Mouse (Mus musculus) heart, embryonic 15.5 days (tissue): ENCODE results near the gene Efcab14. TPM values are rescaled to one million over a fixed set of nuclear protein-coding genes. Genes with fewer than 3 reads are reported as not detected.
A peak's percentile ranks its signal among the peaks of the same experiment; 100 is the strongest.

Source experiments
- ATAC-seq: fragments of 200-750 bp; cut with Nextera tagmentation; replicated peaks from 2 replicates; pipeline ENCODE4 v1.8.0; 2017; ENCODE audit warnings: low read depth, moderate TSS enrichment; ENCODE audit not compliant: insufficient number of reproducible peaks, insufficient read depth, low FRiP score
- H3K27ac ChIP-seq: fragments of 300-500 bp; sonication (generic); 2 replicates; pipeline ENCODE4 v1.5.1; 2015; ENCODE audit warnings: mild to moderate bottlenecking, inconsistent platforms
- H3K27me3 ChIP-seq: fragments of 300-500 bp; sonication (generic); 2 replicates; pipeline ENCODE4 v1.6.1; 2015; ENCODE audit warnings: inconsistent platforms
- H3K36me3 ChIP-seq: fragments of 300-500 bp; sonication (generic); 2 replicates; pipeline ENCODE4 v1.6.1; 2015; ENCODE audit warnings: mild to moderate bottlenecking, inconsistent platforms
- H3K4me1 ChIP-seq: fragments of 300-500 bp; sonication (generic); replicated peaks from 2 replicates; pipeline ENCODE4 v1.6.1; 2015; ENCODE audit warnings: inconsistent platforms
- H3K4me2 ChIP-seq: fragments of 300-500 bp; sonication (generic); 2 replicates; pipeline ENCODE4 v1.6.1; 2015; ENCODE audit warnings: inconsistent platforms, mild to moderate bottlenecking, moderate library complexity
- H3K4me3 ChIP-seq: fragments of 300-500 bp; sonication (generic); 2 replicates; pipeline ENCODE4 v1.5.1; 2015; ENCODE audit warnings: mild to moderate bottlenecking, inconsistent platforms
- H3K9ac ChIP-seq: fragments of 300-500 bp; sonication (generic); 2 replicates; pipeline ENCODE4 v1.6.1; 2015; ENCODE audit warnings: mild to moderate bottlenecking, inconsistent platforms
- H3K9me3 ChIP-seq: fragments of 300-500 bp; sonication (generic); replicated peaks from 2 replicates; pipeline ENCODE4 v1.6.1; 2016; ENCODE audit warnings: inconsistent platforms
- WGBS: fragments of 180-500 bp; shearing (Covaris S2); methylation state at CpG from one replicate; pipeline ENCODE4 v1.1.7; 2015; ENCODE audit warnings: mixed read lengths; 5-methylcytosine and 5-hydroxymethylcytosine counted together
- polyA plus RNA-seq: library from polyadenylated mRNA; unstranded; fragments of >200 nt; fragmentation: Nextera tagmentation; extraction: Ambion mirVana; gene quantifications from 2 replicates; pipeline ENCODE4 v1.2.1, GENCODE M21; 2015

The Efcab14 gene
- 21.2 and 27.3 TPM in 2 replicates for polyA plus RNA-seq

DNA sequence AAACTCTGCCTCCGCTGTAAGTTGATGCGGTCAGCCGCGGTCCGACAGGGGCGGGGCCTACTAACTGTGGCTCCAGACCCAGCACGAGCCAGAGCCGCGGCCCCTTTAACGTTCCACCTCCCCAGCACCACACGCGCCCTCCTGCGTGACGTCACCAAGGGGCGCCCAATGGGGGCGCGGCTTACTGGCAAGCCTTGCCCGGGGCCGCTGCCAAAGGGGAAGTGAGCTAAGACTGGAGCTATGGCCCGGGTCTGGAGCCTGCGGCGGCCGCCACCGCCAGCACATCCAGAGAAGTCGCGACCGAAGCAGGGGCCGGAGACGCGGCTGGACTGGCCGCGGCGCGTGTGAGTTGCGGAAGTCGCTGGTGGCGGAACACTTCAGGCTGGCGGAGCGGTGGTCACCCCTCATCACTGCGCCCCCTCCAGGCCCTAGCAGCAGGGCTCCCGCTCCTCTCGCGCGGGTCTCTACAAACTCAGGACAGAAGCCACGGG lies at the start of gene Efcab14:
Gene Efcab14, plus strand, starts transcription at position 194 of the 491 bp plus-strand sequence.
- Histone ChIP-seq H3K4me1 (peaks cover 18% of the 10 kb centered on the region), H3K9me3 (no peaks in the 10 kb centered on the region), H3K27me3 (no peaks in the 10 kb centered on the region; the same call in none of the 2 replicates), H3K4me2 (peak within 1 kb of the TSS; percentile 73), H3K4me3 (peak within 1 kb of the TSS; percentile 91), H3K27ac (peak within 1 kb of the TSS; percentile 94), H3K36me3 (peaks cover 9% of the 10 kb centered on the region; the same call in 1 of the 2 replicates), H3K9ac (peak within 1 kb of the TSS; percentile 87)
- ATAC-seq = peak; percentile 100
- under 1% methylated on average over 45 of the region's 45 CpGs for WGBS

DNA sequence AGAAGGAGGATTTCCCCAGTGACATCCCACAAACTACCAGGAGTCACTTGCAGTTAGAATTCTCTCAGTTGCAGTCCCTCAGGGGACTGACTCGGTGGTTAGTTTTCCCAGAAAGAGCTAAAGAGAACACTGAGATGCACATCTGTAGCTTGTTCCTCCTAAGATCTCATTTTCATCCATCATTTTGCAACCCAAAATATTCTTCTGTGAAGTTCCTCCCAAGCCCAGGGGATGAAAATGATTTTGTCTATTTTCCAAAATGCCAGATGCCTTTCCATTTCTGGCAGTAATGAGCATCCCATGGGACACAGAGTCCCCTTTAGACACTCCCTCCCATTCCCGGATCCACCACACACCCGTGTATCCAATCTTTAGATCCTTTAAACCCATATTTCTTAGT lies 36.1 kb upstream of the Efcab14 start:
- Histone ChIP-seq H3K9me3 (no peaks in the 10 kb centered on the region), H3K4me3 (no peak overlapping the region), H3K4me2 (no peak overlapping the region), H3K36me3 (no peaks in the 10 kb centered on the region), H3K27me3 (no peaks in the 10 kb centered on the region), H3K9ac (no peak overlapping the region), H3K4me1 (no peaks in the 10 kb centered on the region), H3K27ac (no peak overlapping the region)
- WGBS = 59% methylated on average over 3 of the region's 3 CpGs
- no peak for ATAC-seq

DNA sequence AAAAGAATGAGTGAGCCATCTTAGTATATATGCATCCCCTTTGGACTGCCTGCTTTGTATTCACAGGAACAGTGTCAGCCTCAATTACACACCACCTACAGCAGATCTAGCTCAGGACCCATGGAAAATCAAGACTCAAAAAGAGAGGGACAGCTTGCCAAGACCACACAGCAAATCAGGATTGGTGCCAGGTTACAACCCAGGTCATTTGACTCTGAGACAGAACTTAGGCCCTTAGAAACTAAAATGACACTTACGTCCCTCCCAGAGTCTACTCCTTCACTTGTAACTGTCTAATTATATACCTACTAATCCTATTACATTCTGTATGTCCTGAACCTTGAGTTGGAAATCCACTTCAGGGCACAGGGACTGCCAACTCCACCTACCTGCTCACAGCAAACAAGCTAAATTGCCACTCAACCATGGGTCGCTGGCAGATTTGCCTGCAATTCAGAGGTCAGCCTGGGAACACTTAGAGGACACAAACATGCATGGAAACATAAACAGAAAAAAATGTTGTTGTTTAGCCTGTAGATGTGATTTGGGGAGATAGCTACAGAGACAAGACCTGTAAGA lies 33.5 kb upstream of the Efcab14 start:
- WGBS = 75% methylated on average over 2 of the region's 2 CpGs
- H3K4me2 ChIP-seq = no peak overlapping the region
- no peaks in the 10 kb centered on the region for H3K4me1 ChIP-seq
- ATAC-seq = no peak
- H3K4me3 ChIP-seq = no peak overlapping the region
- no peaks in the 10 kb centered on the region for H3K9me3 ChIP-seq
- no peaks in the 10 kb centered on the region for H3K36me3 ChIP-seq
- no peak overlapping the region for H3K27ac ChIP-seq
- no peak overlapping the region for H3K9ac ChIP-seq
- H3K27me3 ChIP-seq = no peaks in the 10 kb centered on the region

DNA sequence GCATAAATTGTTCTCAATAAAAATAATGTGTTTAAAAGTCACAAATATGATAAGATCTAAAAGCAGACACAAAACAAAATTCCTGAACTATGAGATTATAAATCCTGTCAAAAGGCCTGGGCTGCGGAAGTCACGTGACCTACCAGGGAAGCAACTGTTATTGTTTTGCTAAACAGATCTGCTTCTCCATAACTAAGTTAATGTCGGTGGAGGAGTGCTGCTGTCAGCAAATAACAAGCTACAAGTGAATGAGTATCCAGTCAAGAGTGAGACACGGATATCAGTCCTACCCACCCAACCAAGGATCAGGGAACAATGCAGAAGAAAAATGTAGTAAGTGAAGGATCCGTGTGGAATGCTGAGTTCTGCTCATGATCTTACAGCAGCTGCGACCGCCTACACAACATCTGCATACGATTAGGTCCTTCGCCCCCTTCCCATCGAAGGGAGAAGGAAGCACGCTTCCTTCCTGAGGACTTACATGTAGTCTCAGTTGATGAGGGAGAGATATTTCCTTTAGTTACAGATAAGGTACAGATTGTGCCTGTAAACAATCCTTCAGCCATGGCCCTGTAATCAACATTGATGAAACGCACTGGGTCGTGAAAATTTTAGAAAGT lies 28.5 kb upstream of the Efcab14 start:
- Histone ChIP-seq H3K27me3 (no peaks in the 10 kb centered on the region), H3K9me3 (no peaks in the 10 kb centered on the region), H3K4me3 (no peak overlapping the region), H3K9ac (no peak overlapping the region), H3K4me1 (0 out of 2 replicates have a peak, but pooled peaks cover 2% of the 10 kb centered on the region), H3K4me2 (no peak overlapping the region), H3K27ac (peak overlapping the region; percentile 43), H3K36me3 (no peaks in the 10 kb centered on the region)
- 44% methylated on average over 13 of the region's 13 CpGs for WGBS
- ATAC-seq = no peak

DNA sequence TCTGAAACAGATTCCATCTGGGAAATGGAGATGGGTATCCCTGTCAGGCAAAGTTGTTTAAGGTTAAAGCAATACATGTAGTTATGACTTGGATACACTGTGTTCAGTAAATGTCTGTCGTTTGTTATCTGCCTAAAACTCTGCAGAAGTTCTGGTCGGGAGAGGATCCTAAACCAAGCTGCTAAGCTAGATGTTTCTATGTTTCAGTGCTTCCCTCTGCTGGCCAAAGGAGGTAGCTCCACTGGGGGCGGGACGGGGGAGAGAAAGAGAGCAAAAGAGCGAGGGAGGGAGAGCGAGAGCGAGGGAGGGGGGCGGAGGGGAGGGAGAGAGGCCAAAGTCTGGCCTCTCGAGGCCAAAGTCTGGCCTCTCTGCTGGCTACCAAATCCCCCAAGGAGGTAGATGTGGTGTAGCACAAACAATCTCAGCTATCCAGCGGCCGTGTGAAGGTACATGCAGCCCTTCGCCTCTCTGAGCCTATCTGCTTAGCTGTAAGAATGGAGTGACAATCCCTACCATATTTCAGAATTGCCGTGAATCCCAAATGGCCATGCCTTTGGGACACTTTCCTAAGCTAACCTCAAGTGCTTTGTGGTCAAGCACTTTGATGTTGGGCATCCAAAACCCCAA lies 27.6 kb upstream of the Efcab14 start:
- H3K27me3 ChIP-seq = no peaks in the 10 kb centered on the region
- H3K27ac ChIP-seq = peak overlapping the region; percentile 43
- no peak overlapping the region for H3K4me3 ChIP-seq
- ATAC-seq = no peak
- no peaks in the 10 kb centered on the region for H3K36me3 ChIP-seq
- WGBS = 9% methylated on average over 13 of the region's 13 CpGs
- H3K9me3 ChIP-seq = no peaks in the 10 kb centered on the region
- peak overlapping the region; percentile 50 for H3K4me2 ChIP-seq
- H3K4me1 ChIP-seq = 0 out of 2 replicates have a peak, but pooled peaks cover 2% of the 10 kb centered on the region
- no peak overlapping the region for H3K9ac ChIP-seq

DNA sequence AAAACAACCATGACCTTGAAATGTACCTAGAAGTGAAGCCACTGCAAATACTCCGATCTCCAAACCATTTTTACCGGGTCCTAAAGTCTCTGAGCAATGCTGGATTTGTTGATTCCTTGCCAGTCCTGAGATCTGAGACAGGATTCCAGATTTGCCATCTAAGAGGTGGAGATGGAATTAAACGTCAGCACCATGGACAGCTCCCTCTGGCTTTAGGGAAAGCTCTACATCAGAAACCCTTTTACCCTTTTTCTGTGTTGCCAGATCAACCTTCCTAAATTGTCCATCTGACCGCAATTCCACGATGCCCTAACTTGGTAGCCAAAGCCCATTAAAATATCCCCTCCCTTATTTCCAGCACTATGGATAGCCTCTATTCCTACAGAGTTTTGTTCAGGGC lies 8.8 kb upstream of the Efcab14 start:
- H3K9me3 ChIP-seq = no peaks in the 10 kb centered on the region
- H3K9ac ChIP-seq = no peak overlapping the region
- no peaks in the 10 kb centered on the region for H3K4me1 ChIP-seq
- no peak overlapping the region for H3K4me3 ChIP-seq
- H3K27me3 ChIP-seq = no peaks in the 10 kb centered on the region; the same call in 1 of the 2 replicates
- 9% methylated on average over 5 of the region's 5 CpGs for WGBS
- no peak overlapping the region for H3K4me2 ChIP-seq
- ATAC-seq = no peak
- H3K27ac ChIP-seq = no peak overlapping the region
- no peaks in the 10 kb centered on the region for H3K36me3 ChIP-seq

DNA sequence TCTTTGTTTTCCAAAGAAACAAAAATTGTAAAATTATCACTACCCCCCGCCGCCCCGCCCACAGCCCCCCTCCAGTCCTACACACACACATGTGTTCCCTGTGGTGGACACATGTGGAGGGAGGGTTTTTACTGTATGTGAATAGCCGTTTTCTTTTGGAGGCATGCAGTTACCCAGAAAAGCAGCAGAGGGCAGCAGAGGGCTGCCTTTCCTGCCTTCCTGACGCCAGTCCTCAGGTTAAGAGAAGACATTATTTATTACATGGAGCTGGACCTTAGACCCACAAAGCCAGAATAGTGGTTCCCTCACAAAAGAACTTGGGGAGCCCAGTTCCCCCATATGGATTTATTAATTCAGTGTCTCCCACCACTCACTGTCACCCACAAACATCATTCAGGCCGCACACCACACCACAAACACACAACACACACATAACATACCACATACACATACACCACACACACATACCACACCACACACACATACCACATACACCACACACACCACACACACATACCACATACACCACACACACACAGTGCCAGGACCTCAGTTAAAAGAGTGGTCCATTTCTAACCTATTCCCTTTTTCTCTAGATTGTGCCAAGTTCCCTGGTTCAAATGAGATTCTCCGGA lies 5.8 kb upstream of the Efcab14 start:
- Histone ChIP-seq H3K9me3 (no peaks in the 10 kb centered on the region), H3K4me1 (no peaks in the 10 kb centered on the region), H3K4me2 (no peak overlapping the region), H3K27ac (no peak overlapping the region), H3K9ac (no peak overlapping the region), H3K36me3 (no peaks in the 10 kb centered on the region), H3K27me3 (no peaks in the 10 kb centered on the region; the same call in none of the 2 replicates), H3K4me3 (no peak overlapping the region)
- 20% methylated on average over 7 of the region's 7 CpGs for WGBS
- no peak for ATAC-seq

DNA sequence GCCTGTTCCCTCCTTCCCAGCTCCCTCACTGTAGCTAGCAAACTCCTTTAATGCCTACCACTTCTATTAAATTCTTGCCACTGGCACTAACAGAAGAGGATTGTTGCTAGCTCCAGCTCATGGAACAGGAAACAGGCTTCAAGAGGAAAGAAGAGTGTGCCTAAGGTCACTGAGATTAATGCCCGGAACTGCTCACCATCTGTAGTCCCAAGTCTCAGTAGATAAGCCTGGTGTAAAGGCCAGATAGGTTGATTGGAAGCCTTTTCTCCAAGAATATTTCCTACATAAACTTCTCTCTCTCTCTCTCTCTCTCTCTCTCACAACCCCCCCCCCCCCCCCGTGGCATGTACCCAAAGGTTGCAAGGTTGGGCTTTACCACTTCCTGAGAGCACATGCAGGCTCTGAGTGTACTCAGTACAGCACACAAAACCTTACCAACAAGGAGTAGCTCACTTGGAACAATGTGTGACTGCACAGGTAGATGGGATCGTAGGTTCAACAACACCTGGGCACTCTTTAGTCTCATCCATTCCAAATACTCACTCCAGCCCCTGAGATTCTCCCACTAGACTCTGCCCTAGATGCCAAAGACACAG lies 5.2 kb upstream of the Efcab14 start:
- H3K27ac ChIP-seq = no peak overlapping the region
- ATAC-seq = no peak
- 51% methylated on average over 3 of the region's 3 CpGs for WGBS
- H3K4me1 ChIP-seq = no peaks in the 10 kb centered on the region
- no peaks in the 10 kb centered on the region; the same call in none of the 2 replicates for H3K27me3 ChIP-seq
- H3K4me2 ChIP-seq = no peak overlapping the region
- no peaks in the 10 kb centered on the region for H3K36me3 ChIP-seq
- no peak overlapping the region for H3K4me3 ChIP-seq
- no peak overlapping the region for H3K9ac ChIP-seq
- H3K9me3 ChIP-seq = no peaks in the 10 kb centered on the region

DNA sequence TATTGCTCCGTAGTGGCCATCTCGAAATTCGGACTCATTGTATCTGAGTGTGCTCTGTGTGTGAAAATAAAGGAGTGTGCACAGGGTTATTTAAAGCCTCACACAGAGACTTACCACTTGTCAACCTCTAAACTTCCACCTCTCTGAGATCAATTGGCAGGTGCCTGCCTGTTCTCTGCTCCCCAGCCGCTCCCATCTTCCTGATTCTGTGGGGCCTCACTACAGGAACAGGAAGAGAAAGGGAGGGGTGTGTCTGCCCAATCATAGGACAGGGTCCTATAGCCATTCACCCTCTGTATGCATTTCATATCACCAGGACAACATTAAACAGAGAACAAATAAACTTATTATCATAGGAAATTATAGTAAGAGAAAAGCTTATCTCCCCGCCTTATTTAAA lies 3.8 kb upstream of the Efcab14 start:
- H3K36me3 ChIP-seq = no peaks in the 10 kb centered on the region
- no peak for ATAC-seq
- no peak overlapping the region for H3K4me2 ChIP-seq
- H3K27me3 ChIP-seq = no peaks in the 10 kb centered on the region; the same call in none of the 2 replicates
- peaks cover 6% of the 10 kb centered on the region for H3K4me1 ChIP-seq
- no peak overlapping the region for H3K27ac ChIP-seq
- no peak overlapping the region for H3K4me3 ChIP-seq
- no peaks in the 10 kb centered on the region for H3K9me3 ChIP-seq
- WGBS = 63% methylated on average over 5 of the region's 5 CpGs
- no peak overlapping the region for H3K9ac ChIP-seq

DNA sequence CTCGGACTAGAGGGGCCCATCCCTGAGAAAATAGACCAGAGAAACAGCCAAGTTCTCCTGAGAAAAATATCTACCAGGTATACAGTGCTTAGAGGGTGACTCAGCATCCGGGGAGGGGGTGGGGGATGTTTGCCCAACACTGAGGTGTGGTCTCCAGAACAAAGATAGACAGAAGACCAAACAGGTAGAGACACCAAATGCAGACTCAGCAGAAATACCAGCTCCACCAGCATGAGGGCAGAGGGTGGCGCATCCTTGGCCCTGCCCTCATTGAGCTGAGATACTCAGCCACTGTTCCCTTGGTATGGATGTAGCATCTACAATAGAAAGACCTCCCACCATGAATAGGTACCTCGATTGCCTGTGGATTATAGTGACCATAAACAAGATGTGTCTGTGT lies 2.7 kb upstream of the Efcab14 start:
- 67% methylated on average over 4 of the region's 4 CpGs for WGBS
- Histone ChIP-seq H3K4me2 (no peak overlapping the region), H3K4me3 (no peak overlapping the region), H3K27ac (no peak overlapping the region), H3K9ac (no peak overlapping the region), H3K27me3 (no peaks in the 10 kb centered on the region; the same call in none of the 2 replicates), H3K4me1 (peaks cover 18% of the 10 kb centered on the region), H3K9me3 (no peaks in the 10 kb centered on the region), H3K36me3 (no peaks in the 10 kb centered on the region)
- no peak for ATAC-seq

DNA sequence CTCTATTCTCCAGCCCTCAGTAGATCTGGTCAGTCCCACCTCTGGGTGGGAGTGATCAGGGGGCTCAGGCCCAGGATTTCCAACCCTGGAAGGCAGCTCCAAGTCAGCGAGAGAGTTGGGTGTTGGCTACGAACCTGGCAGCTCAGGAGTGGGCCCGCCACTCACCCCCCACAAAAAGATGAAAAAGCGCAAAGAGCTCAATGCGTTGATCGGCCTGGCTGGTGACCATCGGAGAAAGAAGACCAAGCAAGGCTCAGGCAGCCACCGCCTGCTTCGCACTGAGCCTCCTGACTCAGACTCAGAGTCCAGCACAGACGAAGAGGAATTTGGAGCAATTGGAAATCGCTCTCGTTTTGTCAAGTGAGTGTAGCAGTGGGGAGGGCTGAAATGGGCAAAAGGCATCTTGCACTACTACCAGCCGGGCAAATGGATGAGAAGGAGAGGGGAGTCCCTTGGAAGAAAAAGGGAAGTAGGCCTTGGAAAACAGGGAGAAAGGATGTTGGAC lies 989 bp downstream of the Efcab14 start:
- no peak for ATAC-seq
- H3K9me3 ChIP-seq = no peaks in the 10 kb centered on the region
- WGBS = 34% methylated on average over 13 of the region's 13 CpGs

More for the DNA sequence above, 989 bp downstream of the Efcab14 start:
- no peaks in the 10 kb centered on the region; the same call in none of the 2 replicates for H3K27me3 ChIP-seq
- H3K4me3 ChIP-seq = peak overlapping the region; percentile 91
- H3K9ac ChIP-seq = peak overlapping the region; percentile 87
- no peak overlapping the region for H3K27ac ChIP-seq
- peak overlapping the region; percentile 73 for H3K4me2 ChIP-seq
- H3K36me3 ChIP-seq = peaks cover 11% of the 10 kb centered on the region
- H3K4me1 ChIP-seq = peaks cover 20% of the 10 kb centered on the region
